Comparison of ENCODE assay signal across 9 mouse cellular contexts in genomic region chr1:172616537-172617300, GRCm38 (mm10). TPM values are rescaled to one million over a fixed set of nuclear protein-coding genes. Genes with fewer than 3 reads are reported as not detected.
DNase-seq lines count a peak whose midpoint lies in the region; ATAC-seq and TF ChIP-seq lines count a peak whose summit lies in the region.
"Had no signal": no experiment of that assay in that cellular context is flagged by ENCODE, and none has a peak within 500 bp of the region (broad histone marks: within the 10 kb centered on the region; RNA-seq: fewer than 3 reads in every experiment).

No protein-coding gene starts in this region.

- no peaks in the 10 kb centered on the region for H3K9me3 ChIP-seq in heart, embryonic 12.5 days (replicated peaks)
- H3K9me3 ChIP-seq in forebrain, embryonic 11.5 days (ENCODE audit: control insufficient read depth, low read length) = no peaks in the 10 kb centered on the region

- DNase-seq in heart, adult 9 months (ENCODE audit: low spot score in 2 of 2) = no peak
- peak; percentile 45 for DNase-seq in Muller cell, postnatal 12 days (ENCODE audit: inconsistent ontology term)
- peak; percentile 62 for DNase-seq in forebrain, embryonic 11.5 days (ENCODE audit: low spot score)
- peak; percentile 29 to 37 for DNase-seq in layer of hippocampus, postnatal 25 days (ENCODE audit: extremely low spot score in 1 of 2, low spot score in 1 of 2)
- no peak for DNase-seq in spleen, postnatal 14 days (ENCODE audit: low spot score in 2 of 2)
- no peak for DNase-seq in kidney, postnatal 36 days

- 0 out of 2 replicates have a peak, but pooled peaks cover 5% of the 10 kb centered on the region for H3K4me1 ChIP-seq in heart, embryonic 12.5 days (replicated peaks)
- no peaks in the 10 kb centered on the region; the same call in 1 of the 2 replicates for H3K4me1 ChIP-seq in forebrain, embryonic 11.5 days (replicated peaks; ENCODE audit: control insufficient read depth, insufficient read depth, low read length)
- H3K4me1 ChIP-seq in olfactory bulb, adult 2 months (ENCODE audit: control insufficient read depth, insufficient read depth, low read length) = peaks cover 8% of the 10 kb centered on the region; the same call in 1 of the 2 replicates

- peak overlapping the region; percentile 67 for H3K4me2 ChIP-seq in heart, embryonic 12.5 days
- H3K4me2 ChIP-seq in forebrain, embryonic 11.5 days (ENCODE audit: low read depth, low read length, severe bottlenecking) = peak overlapping the region; percentile 59

- no peak for TF ChIP-seq POLR2A in olfactory bulb, adult 2 months (IDR thresholded peaks at IDR 0.05; ENCODE audit: insufficient read depth, low read depth, low read length)

- H3K4me3 ChIP-seq in heart, embryonic 12.5 days = peak overlapping the region; percentile 28
- peak overlapping the region; percentile 17 for H3K4me3 ChIP-seq in forebrain, embryonic 11.5 days (ENCODE audit: low read depth, low read length)
- peak overlapping the region; percentile 42 for H3K4me3 ChIP-seq in olfactory bulb, adult 2 months (ENCODE audit: insufficient read depth, low read depth, low read length)

- 0 out of 2 replicates have a peak, but pooled peaks cover 2% of the 10 kb centered on the region for H3K27me3 ChIP-seq in heart, embryonic 12.5 days (replicated peaks)
- H3K27me3 ChIP-seq in forebrain, embryonic 11.5 days (ENCODE audit: control insufficient read depth, insufficient read depth, low read length) = no peaks in the 10 kb centered on the region

- H3K9ac ChIP-seq in heart, embryonic 12.5 days = no peak overlapping the region
- peak overlapping the region; percentile 43 for H3K9ac ChIP-seq in forebrain, embryonic 11.5 days (ENCODE audit: low read length)

- no peak for ATAC-seq in heart, embryonic 12.5 days (ENCODE audit: insufficient number of reproducible peaks, low FRiP score)
- peak; percentile 83 for ATAC-seq in forebrain, embryonic 11.5 days (replicated peaks; ENCODE audit: low FRiP score)

- TF ChIP-seq CTCF in olfactory bulb, adult 2 months (IDR thresholded peaks at IDR 0.05; ENCODE audit: insufficient read depth, low read depth, low read length) = no peak

- WGBS in heart, embryonic 12.5 days = 17% methylated on average over 22 of the region's 22 CpGs
- WGBS in forebrain, embryonic 11.5 days = 16% methylated on average over 22 of the region's 22 CpGs
- WGBS in olfactory bulb, adult 2 months = 2% methylated on average over 22 of the region's 22 CpGs

- no peak overlapping the region for H3K27ac ChIP-seq in heart, embryonic 12.5 days (ENCODE audit: poor library complexity, severe bottlenecking)
- H3K27ac ChIP-seq in forebrain, embryonic 11.5 days (ENCODE audit: low read depth, low read length) = no peak overlapping the region
- H3K27ac ChIP-seq in olfactory bulb, adult 2 months (ENCODE audit: insufficient read depth, low read depth, low read length) = no peak overlapping the region

- H3K36me3 ChIP-seq in heart, embryonic 12.5 days = no peaks in the 10 kb centered on the region
- H3K36me3 ChIP-seq in forebrain, embryonic 11.5 days (ENCODE audit: control insufficient read depth, insufficient read depth, low read length) = no peaks in the 10 kb centered on the region

RNA-seq across cellular contexts. Expression of gene Fcrl6, which starts 14.4 kb away (rescaled TPM):
- polyA plus RNA-seq in heart, embryonic 12.5 days (2016; fragmentation: Nextera tagmentation; extraction: Ambion mirVana) = not detected in 2 replicates
- polyA plus RNA-seq in forebrain, embryonic 11.5 days (2014; fragmentation: Nextera tagmentation; extraction: Ambion mirVana) = 0.19 TPM in 1 of 2 replicates, not detected in the other
- not detected for total RNA-seq in layer of hippocampus, postnatal 25 days (2021)
- polyA plus RNA-seq in olfactory bulb, adult 2 months (2012; ENCODE audit: insufficient read depth, insufficient read length, low replicate concordance, missing spikeins) = not detected in 2 replicates
- total RNA-seq: ES-E14 had no signal

RNA-seq across cellular contexts. Expression of gene Dusp23, which starts 16.0 kb away (rescaled TPM):
- polyA plus RNA-seq in heart, embryonic 12.5 days (2016; fragmentation: Nextera tagmentation; extraction: Ambion mirVana) = 11.3 and 11.6 TPM in 2 replicates
- polyA plus RNA-seq in forebrain, embryonic 11.5 days (2014; fragmentation: Nextera tagmentation; extraction: Ambion mirVana) = 7.7 and 8.4 TPM in 2 replicates
- total RNA-seq in layer of hippocampus, postnatal 25 days (2021) = 1 to 10 TPM; 6.8 to 8.8 TPM
- polyA plus RNA-seq in olfactory bulb, adult 2 months (2012; ENCODE audit: insufficient read depth, insufficient read length, low replicate concordance, missing spikeins) = not detected in 2 replicates

RNA-seq across cellular contexts. Expression of gene Slamf8, which starts 26.4 kb away (rescaled TPM):
- polyA plus RNA-seq in heart, embryonic 12.5 days (2016; fragmentation: Nextera tagmentation; extraction: Ambion mirVana) = not detected in 2 replicates
- not detected in 2 replicates for polyA plus RNA-seq in forebrain, embryonic 11.5 days (2014; fragmentation: Nextera tagmentation; extraction: Ambion mirVana)
- total RNA-seq in layer of hippocampus, postnatal 25 days (2021) = not detected
- not detected in 2 replicates for polyA plus RNA-seq in olfactory bulb, adult 2 months (2012; ENCODE audit: insufficient read depth, insufficient read length, low replicate concordance, missing spikeins)
- total RNA-seq: ES-E14 had no signal

Comparison
In these comparisons a context has a peak if more than half of its experiments do, and no peak if none do; other contexts are left out.
1. DNase-seq: peak in Muller cell, postnatal 12 days (single experiment), forebrain, embryonic 11.5 days (single experiment) and layer of hippocampus, postnatal 25 days (2 of 2); none in heart, adult 9 months (0 of 2), spleen, postnatal 14 days (0 of 2) and kidney, postnatal 36 days (0 of 2).
2. Peak in every context shown above with its lines, with median percentiles within 50 percentile points of each other: H3K4me3 ChIP-seq.